Mouse (Mus musculus) kidney, adult 2 months (tissue): ENCODE results near the gene Pde6h.

ENCODE experiments used
- CTCF ChIP-seq: fragments of 200-500 bp; conservative IDR thresholded peaks from 2 replicates; pipeline ENCODE4 v1.5.1; 2011; ENCODE audit warnings: low read depth, mild to moderate bottlenecking, control low read depth, low read length, moderate library complexity, mixed read lengths; ENCODE audit not compliant: insufficient read depth, insufficient read length
- POLR2A ChIP-seq: fragments of 200-500 bp; IDR thresholded peaks from one replicate; pipeline ENCODE4 v1.6.1; 2011; ENCODE audit warnings: low read depth, low read length, control low read depth

DNA sequence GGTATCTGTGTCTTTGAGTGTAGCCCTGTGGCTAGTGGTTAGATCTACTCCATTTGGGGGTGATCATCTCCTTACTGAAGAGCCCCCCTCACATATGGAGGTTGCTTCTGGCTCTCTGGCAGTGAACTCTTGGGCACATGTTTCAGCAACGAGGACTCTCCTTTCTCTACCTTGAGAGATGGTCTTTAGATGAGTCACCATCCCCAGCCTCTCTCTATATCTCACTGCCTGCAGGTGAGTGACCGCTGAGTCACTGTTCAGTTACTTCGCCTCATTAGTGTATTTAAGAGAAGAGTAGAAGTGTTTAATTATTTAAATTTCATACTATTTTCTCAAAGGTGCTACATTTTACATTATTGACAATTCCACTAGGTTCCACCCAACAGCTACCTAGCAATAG lies 13.5 kb downstream of the Pde6h start:
- TF ChIP-seq CTCF: no peak
- no peak for TF ChIP-seq POLR2A
